Mouse (Mus musculus) MEL (cell line): ENCODE measurements at regions not wholly inside any gene's neighbourhood (a gene's known extent, or its start where the extent isn't known, plus 50 kb on each side); places are given as distances from the start of the nearest gene placed in this dataset.

ENCODE experiments used
- DNase-seq: peaks from one replicate; pipeline ENCODE4 v3.0.0; 2011; ENCODE audit warnings: low read depth, low spot score
- H3K27ac ChIP-seq: 2 replicates; pipeline ENCODE4 v1.5.1; 2012; ENCODE audit warnings: low read depth, mild to moderate bottlenecking, control low read depth, low read length, moderate library complexity; ENCODE audit not compliant: control insufficient read depth
- H3K27me3 ChIP-seq, 2 experiments: fragments of 150-350 bp in 1 of 2; sonication (generic) in 1 of 2; 2 replicates each; pipeline ENCODE4 v1.6.1; 2012; ENCODE audit warnings: low read length in 2 of 2, mild to moderate bottlenecking in 2 of 2, improper control_type of control experiment in 1 of 2, moderate library complexity in 1 of 2; ENCODE audit not compliant: insufficient read depth in 2 of 2, control insufficient read depth in 1 of 2
- H3K36me3 ChIP-seq, 2 experiments: 2 replicates each; pipeline ENCODE4 v1.6.1; 2012 to 2014; ENCODE audit warnings: low read length in 2 of 2, improper control_type of control experiment in 1 of 2, inconsistent platforms in 1 of 2, mild to moderate bottlenecking in 1 of 2; ENCODE audit not compliant: insufficient read depth in 2 of 2, control insufficient read depth in 1 of 2
- H3K4me1 ChIP-seq, 2 experiments: fragments of 150-350 bp in 1 of 2; sonication (generic) in 1 of 2; 2 replicates each; pipeline ENCODE4 v1.6.1; 2012; ENCODE audit warnings: low read length in 2 of 2, improper control_type of control experiment in 1 of 2, mild to moderate bottlenecking in 1 of 2; ENCODE audit not compliant: insufficient read depth in 2 of 2, control insufficient read depth in 1 of 2
- H3K4me3 ChIP-seq, 2 experiments: fragments of 150-350 bp in 1 of 2; sonication (generic) in 1 of 2; 2 replicates each; pipeline ENCODE4 v1.5.1; 2012; ENCODE audit warnings: low read depth in 2 of 2, low read length in 2 of 2, mild to moderate bottlenecking in 2 of 2, moderate library complexity in 2 of 2, control low read depth in 1 of 2, improper control_type of control experiment in 1 of 2; ENCODE audit not compliant: control insufficient read depth in 1 of 2, insufficient read depth in 1 of 2
- H3K79me2 ChIP-seq: 2 replicates; pipeline ENCODE4 v1.6.1; 2012; ENCODE audit warnings: mild to moderate bottlenecking, low read length, moderate library complexity; ENCODE audit not compliant: control insufficient read depth, poor library complexity, insufficient read depth
- H3K9ac ChIP-seq: 2 replicates; pipeline ENCODE4 v1.6.1; 2012; ENCODE audit warnings: low read depth, mild to moderate bottlenecking, control low read depth, low read length, moderate library complexity; ENCODE audit not compliant: control insufficient read depth, poor library complexity, severe bottlenecking
- H3K9me3 ChIP-seq: fragments of 150-350 bp; sonication (generic); replicated peaks from 2 replicates; pipeline ENCODE4 v1.6.1; 2012; ENCODE audit warnings: mild to moderate bottlenecking, low read length, improper control_type of control experiment, moderate library complexity; ENCODE audit not compliant: insufficient read depth
- BHLHE40 ChIP-seq: IDR thresholded peaks from 2 replicates; pipeline ENCODE4 v1.6.1; 2012; ENCODE audit warnings: low read depth, mild to moderate bottlenecking, inconsistent platforms, low read length, improper control_type of control experiment, borderline replicate concordance
- CHD1 ChIP-seq: IDR thresholded peaks from 2 replicates; pipeline ENCODE4 v1.6.1; 2012; ENCODE audit warnings: low read depth, mild to moderate bottlenecking, inconsistent platforms, low read length, improper control_type of control experiment
- CTCF ChIP-seq, 3 experiments: IDR thresholded peaks in 2 of 3; conservative IDR thresholded peaks in 1 of 3; 2 replicates each; pipeline ENCODE4 v1.5.1; 2011 to 2012; ENCODE audit warnings: low read length in 3 of 3, low read depth in 2 of 3, mild to moderate bottlenecking in 2 of 3, improper control_type of control experiment in 1 of 3, inconsistent platforms in 1 of 3, mixed read lengths in 1 of 3, moderate library complexity in 1 of 3; ENCODE audit not compliant: control insufficient read depth in 1 of 3, insufficient read depth in 1 of 3, poor library complexity in 1 of 3, severe bottlenecking in 1 of 3
- ELF1 ChIP-seq: IDR thresholded peaks from 2 replicates; pipeline ENCODE4 v1.6.1; 2014; ENCODE audit warnings: low read depth, mild to moderate bottlenecking, inconsistent platforms, low read length, improper control_type of control experiment, moderate library complexity
- GABPA ChIP-seq: IDR thresholded peaks from 2 replicates; pipeline ENCODE4 v1.6.1; 2012; ENCODE audit warnings: low read depth, mild to moderate bottlenecking, inconsistent platforms, low read length, improper control_type of control experiment, moderate library complexity
- GATA1 ChIP-seq: IDR thresholded peaks from 2 replicates; pipeline ENCODE4 v1.6.1; 2011; ENCODE audit warnings: low read depth, low read length, improper control_type of control experiment
- HCFC1 ChIP-seq: IDR thresholded peaks from 2 replicates; pipeline ENCODE4 v1.6.1; 2012; ENCODE audit warnings: low read depth, mild to moderate bottlenecking, inconsistent platforms, low read length, improper control_type of control experiment, moderate library complexity
- KAT2A ChIP-seq: conservative IDR thresholded peaks from 2 replicates; pipeline ENCODE4 v1.6.1; 2012; ENCODE audit warnings: low read depth, low read length, improper control_type of control experiment, inconsistent platforms
- MAFK ChIP-seq: IDR thresholded peaks from 2 replicates; pipeline ENCODE4 v1.6.1; 2011; ENCODE audit warnings: low read depth, mild to moderate bottlenecking, low read length, improper control_type of control experiment, borderline replicate concordance
- MAX ChIP-seq: IDR thresholded peaks from 2 replicates; pipeline ENCODE4 v1.6.1; 2011; ENCODE audit warnings: low read length, improper control_type of control experiment
- MAZ ChIP-seq: IDR thresholded peaks from 2 replicates; pipeline ENCODE4 v1.6.1; 2012; ENCODE audit warnings: low read depth, mild to moderate bottlenecking, inconsistent platforms, low read length, improper control_type of control experiment
- MEF2A ChIP-seq: IDR thresholded peaks from 2 replicates; pipeline ENCODE4 v1.6.1; 2014; ENCODE audit warnings: low read depth, mild to moderate bottlenecking, inconsistent platforms, low read length, improper control_type of control experiment; ENCODE audit not compliant: poor library complexity, insufficient replicate concordance, severe bottlenecking; ENCODE audit errors: extremely low read depth
- MXI1 ChIP-seq: IDR thresholded peaks from 2 replicates; pipeline ENCODE4 v1.6.1; 2011; ENCODE audit warnings: mild to moderate bottlenecking, low read depth, low read length, improper control_type of control experiment
- MYB ChIP-seq: IDR thresholded peaks from 2 replicates; pipeline ENCODE4 v1.6.1; 2011; ENCODE audit warnings: mild to moderate bottlenecking, low read depth, low read length, improper control_type of control experiment
- MYC ChIP-seq: IDR thresholded peaks from 2 replicates; pipeline ENCODE4 v1.6.1; 2011; ENCODE audit warnings: low read depth, mild to moderate bottlenecking, low read length, improper control_type of control experiment, moderate library complexity
- NELFE ChIP-seq: IDR thresholded peaks from 2 replicates; pipeline ENCODE4 v1.6.1; 2011; ENCODE audit warnings: low read depth, low read length, improper control_type of control experiment
- POLR2A ChIP-seq, 2 experiments: IDR thresholded peaks; 2 replicates each; pipeline ENCODE4 v1.6.1; 2011 to 2012; ENCODE audit warnings: low read length in 2 of 2, mild to moderate bottlenecking in 2 of 2, control low read depth in 1 of 2, improper control_type of control experiment in 1 of 2, low read depth in 1 of 2, moderate library complexity in 1 of 2; ENCODE audit not compliant: control insufficient read depth in 1 of 2, insufficient read depth in 1 of 2, poor library complexity in 1 of 2
- POLR2AphosphoS2 ChIP-seq: IDR thresholded peaks from 2 replicates; pipeline ENCODE4 v1.6.1; 2011; ENCODE audit warnings: low read length, improper control_type of control experiment
- POLR2AphosphoS5 ChIP-seq: IDR thresholded peaks from 2 replicates; pipeline ENCODE4 v1.6.1; 2012; ENCODE audit warnings: low read depth, borderline replicate concordance, mild to moderate bottlenecking, inconsistent platforms, low read length, moderate library complexity, mixed read lengths
- RAD21 ChIP-seq: IDR thresholded peaks from 2 replicates; pipeline ENCODE4 v1.6.1; 2011; ENCODE audit warnings: mild to moderate bottlenecking, low read depth, low read length, improper control_type of control experiment
- TAL1 ChIP-seq: IDR thresholded peaks from 2 replicates; pipeline ENCODE4 v1.6.1; 2012; ENCODE audit warnings: mild to moderate bottlenecking, inconsistent platforms, low read length, moderate library complexity, mixed read lengths
- TBP ChIP-seq: IDR thresholded peaks from 2 replicates; pipeline ENCODE4 v1.8.0; 2011; ENCODE audit warnings: low read depth, low read length, improper control_type of control experiment
- TCF12 ChIP-seq: IDR thresholded peaks from 2 replicates; pipeline ENCODE4 v1.6.1; 2014; ENCODE audit warnings: low read depth, mild to moderate bottlenecking, inconsistent platforms, low read length, improper control_type of control experiment, moderate library complexity
- USF1 ChIP-seq: IDR thresholded peaks from 2 replicates; pipeline ENCODE4 v1.6.1; 2014; ENCODE audit warnings: low read depth, mild to moderate bottlenecking, inconsistent platforms, low read length, improper control_type of control experiment, moderate library complexity
- USF2 ChIP-seq, 2 experiments: IDR thresholded peaks; 2 replicates each; pipeline ENCODE4 v1.6.1; 2011 to 2012; ENCODE audit warnings: improper control_type of control experiment in 2 of 2, low read length in 2 of 2, borderline replicate concordance in 1 of 2, inconsistent platforms in 1 of 2, low read depth in 1 of 2, mild to moderate bottlenecking in 1 of 2; ENCODE audit not compliant: insufficient read depth in 1 of 2
- ZMIZ1 ChIP-seq: IDR thresholded peaks from 2 replicates; pipeline ENCODE4 v1.6.1; 2012; ENCODE audit warnings: low read depth, mild to moderate bottlenecking, inconsistent platforms, low read length, improper control_type of control experiment, moderate library complexity
- ZNF384 ChIP-seq: IDR thresholded peaks from 2 replicates; pipeline ENCODE4 v1.6.1; 2012; ENCODE audit warnings: low read depth, mild to moderate bottlenecking, inconsistent platforms, low read length, improper control_type of control experiment

- H3K9me3 ChIP-seq, result no peaks in the 10 kb centered on the region
- no peak overlapping the region for H3K9ac ChIP-seq
- no peaks in the 10 kb centered on the region for H3K36me3 ChIP-seq
- no peaks in the 10 kb centered on the region for H3K4me1 ChIP-seq
- H3K4me3 ChIP-seq, result no peak overlapping the region
- TF ChIP-seq USF1 (no peak), CHD1 (no peak), MAFK (no peak), ZNF384 (no peak), MAZ (no peak), MAX (no peak), GABPA (no peak), GATA1 (no peak), NELFE (no peak), MYB (no peak), RAD21 (no peak), TCF12 (no peak), ELF1 (no peak), CTCF (IDR thresholded peaks at IDR 0.05 in 2 of 3, conservative IDR thresholded peaks at IDR 0.05 in 1 of 3; ENCODE audit: control insufficient read depth in 1 of 3, insufficient read depth in 1 of 3, low read depth in 2 of 3, low read length in 3 of 3, poor library complexity in 1 of 3, severe bottlenecking in 1 of 3) (no peak), USF2 (IDR thresholded peaks at IDR 0.05; ENCODE audit: borderline replicate concordance in 1 of 2, insufficient read depth in 1 of 2, low read depth in 1 of 2, low read length in 2 of 2) (no peak), HCFC1 (no peak), MYC (no peak), KAT2A (no peak)
- H3K79me2 ChIP-seq, result no peaks in the 10 kb centered on the region
- H3K27ac ChIP-seq, result no peak overlapping the region
- DNase-seq, result no peak
- no peaks in the 10 kb centered on the region for H3K27me3 ChIP-seq
Measured at GRCm38 (mm10) chr2:178630511-178630910, 200.2 kb downstream of the Cdh26 start.

GRCm38 (mm10) chr2:178631336-178631735, 201.0 kb downstream of the Cdh26 start:
- Histone ChIP-seq H3K4me3 (no peak overlapping the region), H3K27ac (no peak overlapping the region), H3K4me1 (no peaks in the 10 kb centered on the region), H3K9ac (no peak overlapping the region), H3K36me3 (no peaks in the 10 kb centered on the region), H3K27me3 (no peaks in the 10 kb centered on the region), H3K9me3 (no peaks in the 10 kb centered on the region), H3K79me2 (no peaks in the 10 kb centered on the region)
- DNase-seq, result no peak
- no peak for TF ChIP-seq POLR2A (IDR thresholded peaks at IDR 0.05; ENCODE audit: control insufficient read depth in 1 of 2, insufficient read depth in 1 of 2, low read depth in 1 of 2, low read length in 2 of 2, poor library complexity in 1 of 2)
- TF ChIP-seq GATA1, result no peak
- no peak for TF ChIP-seq USF1
- TF ChIP-seq HCFC1, result no peak
- TF ChIP-seq KAT2A, result no peak
- no peak for TF ChIP-seq POLR2AphosphoS5
- no peak for TF ChIP-seq MXI1
- no peak for TF ChIP-seq NELFE
- no peak for TF ChIP-seq ZNF384
- TF ChIP-seq MAFK, result no peak
- no peak for TF ChIP-seq USF2 (IDR thresholded peaks at IDR 0.05; ENCODE audit: borderline replicate concordance in 1 of 2, insufficient read depth in 1 of 2, low read depth in 1 of 2, low read length in 2 of 2)
- TF ChIP-seq TAL1, result no peak
- TF ChIP-seq BHLHE40, result no peak
- TF ChIP-seq TBP, result no peak
- TF ChIP-seq ZMIZ1, result no peak
- no peak for TF ChIP-seq POLR2AphosphoS2
- TF ChIP-seq ELF1, result no peak
- no peak for TF ChIP-seq MEF2A
